Mouse (Mus musculus): ENCODE measurements around the gene Abcb8. TPM values are rescaled to one million over a fixed set of nuclear protein-coding genes. Genes with fewer than 3 reads are reported as not detected.
A peak's percentile ranks its signal among the peaks of the same experiment; 100 is the strongest.

Abcb8 gene
- polyA plus RNA-seq, 1 experiment from 2014 or later = 52.7 TPM

GRCm38 (mm10) chr5:24366426-24366825 lies 27.0 kb upstream of the Abcb8 start:
- 76% methylated on average over 9 of the region's 9 CpGs for WGBS
- Histone ChIP-seq H3K9me3 (ENCODE audit: control insufficient read depth, low read length) (no peaks in the 10 kb centered on the region), H3K4me2 (ENCODE audit: low read length) (peak overlapping the region; percentile 55), H3K9ac (ENCODE audit: low read length) (0 out of 2 replicates have a peak overlapping the region, but pooled peaks have one; percentile 23), H3K27me3 (ENCODE audit: control insufficient read depth, insufficient read depth, low read length) (no peaks in the 10 kb centered on the region), H3K4me3 (ENCODE audit: control insufficient read depth in 1 of 2, insufficient read depth in 1 of 2, low read depth in 1 of 2, low read length in 2 of 2) (peak overlapping the region; percentile 20 to 43), H3K27ac (replicated peaks in 1 of 2; ENCODE audit: control insufficient read depth in 1 of 2, insufficient read depth in 1 of 2, low read depth in 2 of 2, low read length in 2 of 2) (no peak overlapping the region), H3K4me1 (ENCODE audit: control insufficient read depth in 2 of 2, insufficient read depth in 2 of 2, low read length in 2 of 2) (peaks cover 12 to 17% of the 10 kb centered on the region in 2 experiments; a peak in 3 of 4 replicates), H3K36me3 (ENCODE audit: control insufficient read depth, insufficient read depth, low read length) (0 out of 2 replicates have a peak, but pooled peaks cover 19% of the 10 kb centered on the region)
- no peak for ATAC-seq (ENCODE audit: insufficient number of reproducible peaks, insufficient read depth, low FRiP score, low read depth)

- no peaks in the 10 kb centered on the region for H3K27me3 ChIP-seq (ENCODE audit: control insufficient read depth, insufficient read depth, low read length)
- no peak overlapping the region for H3K9ac ChIP-seq (ENCODE audit: low read length)
- no peak overlapping the region for H3K4me2 ChIP-seq (ENCODE audit: low read length)
- no peak overlapping the region for H3K27ac ChIP-seq (replicated peaks in 1 of 2; ENCODE audit: control insufficient read depth in 1 of 2, insufficient read depth in 1 of 2, low read depth in 2 of 2, low read length in 2 of 2)
- ATAC-seq (ENCODE audit: insufficient number of reproducible peaks, insufficient read depth, low FRiP score, low read depth) = no peak
- H3K4me3 ChIP-seq (ENCODE audit: control insufficient read depth in 1 of 2, insufficient read depth in 1 of 2, low read depth in 1 of 2, low read length in 2 of 2) = no peak overlapping the region
- H3K36me3 ChIP-seq (ENCODE audit: control insufficient read depth, insufficient read depth, low read length) = peaks cover 35% of the 10 kb centered on the region; the same call in 1 of the 2 replicates
- peaks cover 13 to 22% of the 10 kb centered on the region in 2 experiments for H3K4me1 ChIP-seq (ENCODE audit: control insufficient read depth in 2 of 2, insufficient read depth in 2 of 2, low read length in 2 of 2)
- no peaks in the 10 kb centered on the region for H3K9me3 ChIP-seq (ENCODE audit: control insufficient read depth, low read length)
- WGBS = 87% methylated on average over 9 of the region's 9 CpGs
Observed at GRCm38 (mm10) chr5:24369767-24370166, 23.7 kb upstream of the Abcb8 start.

GRCm38 (mm10) chr5:24373807-24374206 lies 19.7 kb upstream of the Abcb8 start:
- H3K4me3 ChIP-seq (ENCODE audit: control insufficient read depth in 1 of 2, insufficient read depth in 1 of 2, low read depth in 1 of 2, low read length in 2 of 2) = no peak overlapping the region
- H3K9me3 ChIP-seq (ENCODE audit: control insufficient read depth, low read length) = no peaks in the 10 kb centered on the region
- peaks cover 26% of the 10 kb centered on the region; the same call in 1 of the 2 replicates for H3K36me3 ChIP-seq (ENCODE audit: control insufficient read depth, insufficient read depth, low read length)
- no peak overlapping the region for H3K4me2 ChIP-seq (ENCODE audit: low read length)
- no peak for ATAC-seq (ENCODE audit: insufficient number of reproducible peaks, insufficient read depth, low FRiP score, low read depth)
- H3K27ac ChIP-seq (replicated peaks in 1 of 2; ENCODE audit: control insufficient read depth in 1 of 2, insufficient read depth in 1 of 2, low read depth in 2 of 2, low read length in 2 of 2) = peak overlapping the region; percentile 21 to 46; a peak in 3 of 4 replicates
- H3K4me1 ChIP-seq (ENCODE audit: control insufficient read depth in 2 of 2, insufficient read depth in 2 of 2, low read length in 2 of 2) = peaks cover 11 to 17% of the 10 kb centered on the region in 2 experiments
- H3K9ac ChIP-seq (ENCODE audit: low read length) = no peak overlapping the region
- H3K27me3 ChIP-seq (ENCODE audit: control insufficient read depth, insufficient read depth, low read length) = no peaks in the 10 kb centered on the region
- WGBS = 78% methylated on average over 5 of the region's 5 CpGs

DNA sequence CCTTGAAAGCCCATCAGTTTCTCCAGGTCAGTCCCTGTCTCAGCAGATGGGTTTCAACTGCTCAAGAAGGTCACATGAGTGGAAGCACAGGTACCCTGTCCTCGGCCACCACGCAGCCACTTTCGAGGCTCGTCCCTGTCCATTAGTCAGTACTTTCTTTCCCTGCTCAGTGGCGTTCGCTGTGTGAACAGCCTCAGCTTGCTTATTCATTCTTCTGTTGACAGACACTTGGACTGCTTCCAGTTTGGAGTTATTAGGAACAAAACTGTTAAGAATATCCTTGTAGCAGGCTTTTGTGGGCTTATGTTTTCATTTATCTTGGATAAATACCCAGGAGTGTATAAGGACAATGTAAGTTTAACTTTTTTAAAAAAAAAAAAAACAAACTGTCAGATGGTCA lies 19.2 kb upstream of the Abcb8 start:
- WGBS = 17% methylated on average over 6 of the region's 6 CpGs
- no peak for ATAC-seq (ENCODE audit: insufficient number of reproducible peaks, insufficient read depth, low FRiP score, low read depth)
- Histone ChIP-seq H3K27me3 (ENCODE audit: control insufficient read depth, insufficient read depth, low read length) (no peaks in the 10 kb centered on the region), H3K9me3 (ENCODE audit: control insufficient read depth, low read length) (no peaks in the 10 kb centered on the region), H3K4me3 (ENCODE audit: control insufficient read depth in 1 of 2, insufficient read depth in 1 of 2, low read depth in 1 of 2, low read length in 2 of 2) (no peak overlapping the region), H3K9ac (ENCODE audit: low read length) (no peak overlapping the region), H3K27ac (replicated peaks in 1 of 2; ENCODE audit: control insufficient read depth in 1 of 2, insufficient read depth in 1 of 2, low read depth in 2 of 2, low read length in 2 of 2) (peak overlapping the region; percentile 21 to 46; a peak in 3 of 4 replicates), H3K4me2 (ENCODE audit: low read length) (no peak overlapping the region), H3K36me3 (ENCODE audit: control insufficient read depth, insufficient read depth, low read length) (peaks cover 24% of the 10 kb centered on the region; the same call in 1 of the 2 replicates), H3K4me1 (ENCODE audit: control insufficient read depth in 2 of 2, insufficient read depth in 2 of 2, low read length in 2 of 2) (peaks cover 11 to 17% of the 10 kb centered on the region in 2 experiments)

DNA sequence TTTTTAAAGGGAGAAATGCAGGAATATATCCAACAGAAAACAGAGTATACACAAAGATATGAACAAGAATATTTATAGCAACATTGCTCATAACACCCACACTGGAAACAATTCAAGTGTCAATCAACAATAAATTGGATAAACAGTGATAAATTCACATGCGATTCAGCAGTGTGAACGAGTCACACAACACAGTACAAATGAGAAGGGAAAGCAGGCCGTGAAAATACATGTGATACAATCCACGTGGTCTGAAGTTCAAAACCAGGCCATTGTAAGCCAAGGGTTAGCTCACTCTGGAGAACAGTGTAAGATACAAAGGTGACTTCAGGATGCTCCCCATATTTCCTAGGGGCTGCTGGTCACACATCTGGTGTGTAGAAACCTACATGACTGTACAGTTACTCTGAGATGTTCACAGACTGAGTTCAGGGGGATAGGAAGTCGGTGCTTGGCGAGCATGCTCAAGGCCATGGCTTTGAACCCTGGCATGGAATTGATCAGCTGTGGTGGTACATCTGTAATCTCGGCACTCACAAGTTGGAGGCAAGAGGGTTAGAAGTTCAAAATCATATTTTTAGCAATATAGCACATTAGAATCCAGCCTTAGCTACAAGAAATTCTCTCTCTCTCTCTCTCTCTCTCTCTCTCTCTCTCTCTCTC lies 18.7 kb upstream of the Abcb8 start:
- WGBS = 43% methylated on average over 7 of the region's 7 CpGs
- Histone ChIP-seq H3K27ac (replicated peaks in 1 of 2; ENCODE audit: control insufficient read depth in 1 of 2, insufficient read depth in 1 of 2, low read depth in 2 of 2, low read length in 2 of 2) (no peak overlapping the region; a peak in 1 of 4 replicates), H3K4me1 (ENCODE audit: control insufficient read depth in 2 of 2, insufficient read depth in 2 of 2, low read length in 2 of 2) (peaks cover 15 to 22% of the 10 kb centered on the region in 2 experiments), H3K27me3 (ENCODE audit: control insufficient read depth, insufficient read depth, low read length) (no peaks in the 10 kb centered on the region), H3K36me3 (ENCODE audit: control insufficient read depth, insufficient read depth, low read length) (peaks cover 21% of the 10 kb centered on the region; the same call in 1 of the 2 replicates), H3K4me2 (ENCODE audit: low read length) (no peak overlapping the region), H3K9ac (ENCODE audit: low read length) (no peak overlapping the region), H3K9me3 (ENCODE audit: control insufficient read depth, low read length) (no peaks in the 10 kb centered on the region), H3K4me3 (ENCODE audit: control insufficient read depth in 1 of 2, insufficient read depth in 1 of 2, low read depth in 1 of 2, low read length in 2 of 2) (no peak overlapping the region)
- ATAC-seq (ENCODE audit: insufficient number of reproducible peaks, insufficient read depth, low FRiP score, low read depth) = no peak

GRCm38 (mm10) chr5:24378700-24379099 lies 14.8 kb upstream of the Abcb8 start:
- Histone ChIP-seq H3K4me2 (ENCODE audit: low read length) (no peak overlapping the region), H3K27ac (replicated peaks in 1 of 2; ENCODE audit: control insufficient read depth in 1 of 2, insufficient read depth in 1 of 2, low read depth in 2 of 2, low read length in 2 of 2) (no peak overlapping the region), H3K36me3 (ENCODE audit: control insufficient read depth, insufficient read depth, low read length) (peaks cover 7% of the 10 kb centered on the region; the same call in 1 of the 2 replicates), H3K4me1 (ENCODE audit: control insufficient read depth in 2 of 2, insufficient read depth in 2 of 2, low read length in 2 of 2) (peaks cover 20 to 31% of the 10 kb centered on the region in 2 experiments), H3K9ac (ENCODE audit: low read length) (peak overlapping the region; percentile 8; the same call in 1 of the 2 replicates), H3K9me3 (ENCODE audit: control insufficient read depth, low read length) (no peaks in the 10 kb centered on the region), H3K4me3 (ENCODE audit: control insufficient read depth in 1 of 2, insufficient read depth in 1 of 2, low read depth in 1 of 2, low read length in 2 of 2) (no peak overlapping the region), H3K27me3 (ENCODE audit: control insufficient read depth, insufficient read depth, low read length) (no peaks in the 10 kb centered on the region)
- WGBS = 78% methylated on average over 2 of the region's 2 CpGs
- ATAC-seq (ENCODE audit: insufficient number of reproducible peaks, insufficient read depth, low FRiP score, low read depth) = no peak

- Histone ChIP-seq H3K4me3 (ENCODE audit: control insufficient read depth in 1 of 2, insufficient read depth in 1 of 2, low read depth in 1 of 2, low read length in 2 of 2) (no peak overlapping the region), H3K27ac (replicated peaks in 1 of 2; ENCODE audit: control insufficient read depth in 1 of 2, insufficient read depth in 1 of 2, low read depth in 2 of 2, low read length in 2 of 2) (no peak overlapping the region), H3K9ac (ENCODE audit: low read length) (no peak overlapping the region), H3K4me1 (ENCODE audit: control insufficient read depth in 2 of 2, insufficient read depth in 2 of 2, low read length in 2 of 2) (peaks cover 19 to 28% of the 10 kb centered on the region in 2 experiments), H3K9me3 (ENCODE audit: control insufficient read depth, low read length) (no peaks in the 10 kb centered on the region), H3K4me2 (ENCODE audit: low read length) (no peak overlapping the region), H3K36me3 (ENCODE audit: control insufficient read depth, insufficient read depth, low read length) (peaks cover 7% of the 10 kb centered on the region; the same call in 1 of the 2 replicates), H3K27me3 (ENCODE audit: control insufficient read depth, insufficient read depth, low read length) (no peaks in the 10 kb centered on the region)
- 42% methylated on average over 4 of the region's 4 CpGs for WGBS
- ATAC-seq (ENCODE audit: insufficient number of reproducible peaks, insufficient read depth, low FRiP score, low read depth) = no peak
Observed at GRCm38 (mm10) chr5:24379501-24379900, 14.0 kb upstream of the Abcb8 start.

Data from heart, embryonic 14.5 days (tissue).